Mouse (Mus musculus): ENCODE measurements around the gene Armh1. TPM values are rescaled to one million over a fixed set of nuclear protein-coding genes. Genes with fewer than 3 reads are reported as not detected.
A peak's percentile ranks its signal among the peaks of the same experiment; 100 is the strongest.

Gene Armh1
- under 1 TPM in 1 of 2 experiments, not detected in 1; 0.63 TPM for total RNA-seq (2021)
- long read RNA-seq, experiment 1, partial matches to known transcripts: 0 of 3 reads
- long read RNA-seq, experiment 1, other reads (novel, unspliced or antisense): 3 of 3 reads
- long read RNA-seq, experiment 2, partial matches to known transcripts: 0 of 4 reads
- long read RNA-seq, experiment 2, other reads (novel, unspliced or antisense): 3 of 4 reads

DNA sequence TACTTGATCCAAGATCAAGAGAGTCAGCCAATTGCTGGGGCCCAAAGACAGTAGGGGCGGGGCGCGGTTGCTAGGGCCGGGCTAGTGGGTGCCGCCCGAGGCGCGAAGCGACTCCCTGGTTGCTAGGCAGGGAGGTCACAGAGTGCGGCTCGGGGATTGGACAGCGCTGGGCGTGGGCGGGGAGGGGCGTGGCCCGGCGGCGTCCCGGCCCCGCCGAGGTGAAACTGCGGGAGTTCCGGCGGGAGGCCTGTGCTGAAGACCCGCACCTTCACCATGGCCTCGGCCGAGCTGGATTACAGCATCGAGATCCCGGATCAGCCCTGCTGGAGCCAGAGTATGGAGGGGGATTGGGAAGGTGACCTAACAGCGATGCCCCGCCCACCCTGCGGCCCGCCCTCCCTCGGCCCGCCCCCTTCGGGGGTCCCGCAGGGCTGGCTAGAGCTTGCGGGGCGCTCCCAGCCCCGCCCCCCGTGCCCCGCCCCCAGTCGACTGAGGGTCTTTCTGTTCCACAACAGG lies at the start of gene Armh1, which contains the start of gene Tmem53:
Gene Armh1, minus strand, starts transcription at position 325 of the 516 bp plus-strand sequence.
Gene Tmem53, plus strand, starts transcription at position 151 of the 516 bp plus-strand sequence.
- intact Hi-C loops (cut with DNase I): no loop called here
- Histone ChIP-seq H3K27ac (peak within 1 kb of the TSS; percentile 61), H3K4me3 (peak within 1 kb of the TSS; percentile 89)
- peak; percentile 78 to 85 for DNase-seq (ENCODE audit: extremely low spot score in 1 of 2, low spot score in 2 of 2)
- no peak for TF ChIP-seq CTCF (IDR thresholded peaks at IDR 0.05)

DNA sequence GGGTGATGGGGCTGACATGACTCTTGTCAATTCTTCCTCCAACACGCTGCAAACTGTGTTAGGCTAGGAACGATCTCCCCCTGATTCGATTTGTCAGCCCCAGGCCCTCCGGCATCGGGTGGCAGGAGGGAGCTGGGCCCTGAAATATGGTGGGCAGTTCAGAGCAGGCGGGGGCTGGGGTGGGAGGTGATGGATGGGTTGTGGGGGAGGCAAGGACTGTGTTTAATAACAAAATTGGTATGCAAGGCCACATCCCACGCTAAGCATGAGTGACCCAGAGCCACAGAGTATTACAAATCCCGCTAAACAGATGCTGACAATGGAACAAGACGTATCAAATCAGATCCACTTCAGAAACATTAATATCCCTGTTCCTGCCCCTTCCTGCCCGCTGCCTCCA lies 48.0 kb upstream of the Armh1 start:
- intact Hi-C loops (cut with DNase I): no loop called here
- Histone ChIP-seq H3K4me3 (no peak overlapping the region), H3K27ac (no peak overlapping the region)
- TF ChIP-seq CTCF (IDR thresholded peaks at IDR 0.05): no peak
- no peak for DNase-seq (ENCODE audit: extremely low spot score in 1 of 2, low spot score in 2 of 2)

- intact Hi-C loops (cut with DNase I): no loop called here
- Histone ChIP-seq H3K27ac (no peak overlapping the region), H3K4me3 (no peak overlapping the region)
- no peak for TF ChIP-seq CTCF (IDR thresholded peaks at IDR 0.05)
- DNase-seq (ENCODE audit: extremely low spot score in 1 of 2, low spot score in 2 of 2): no peak
Measured at GRCm38 (mm10) chr4:117297819-117298218, 45.9 kb upstream of the Armh1 start.

- no peak overlapping the region for H3K27ac ChIP-seq
Measured at GRCm38 (mm10) chr4:117296849-117297593, 45.1 kb upstream of the Armh1 start.

GRCm38 (mm10) chr4:117291696-117292095 lies 39.8 kb upstream of the Armh1 start:
- Histone ChIP-seq H3K4me3 (no peak overlapping the region), H3K27ac (no peak overlapping the region)
- no peak for DNase-seq (ENCODE audit: extremely low spot score in 1 of 2, low spot score in 2 of 2)
- intact Hi-C loops (cut with DNase I): no loop called here
- no peak for TF ChIP-seq CTCF (IDR thresholded peaks at IDR 0.05)

More at GRCm38 (mm10) chr4:117296849-117297593, 45.1 kb upstream of the Armh1 start:
- no peak for DNase-seq (ENCODE audit: extremely low spot score in 1 of 2, low spot score in 2 of 2)
- no peak for TF ChIP-seq CTCF (IDR thresholded peaks at IDR 0.05)
- H3K4me3 ChIP-seq: no peak overlapping the region
- intact Hi-C loops (cut with DNase I): no loop called here

GRCm38 (mm10) chr4:117288927-117289801 lies 37.2 kb upstream of the Armh1 start:
- Histone ChIP-seq H3K27ac (peak overlapping the region; percentile 85), H3K4me3 (peak overlapping the region; percentile 68)
- intact Hi-C loops (cut with DNase I): no loop called here
- no peak for TF ChIP-seq CTCF (IDR thresholded peaks at IDR 0.05)
- peak; percentile 75 to 78 for DNase-seq (ENCODE audit: extremely low spot score in 1 of 2, low spot score in 2 of 2)

- peak overlapping the region; percentile 68 for H3K4me3 ChIP-seq
- TF ChIP-seq CTCF (IDR thresholded peaks at IDR 0.05): no peak
- no peak for DNase-seq (ENCODE audit: extremely low spot score in 1 of 2, low spot score in 2 of 2)
- intact Hi-C loops (cut with DNase I): no loop called here
- peak overlapping the region; percentile 85 for H3K27ac ChIP-seq
Measured at GRCm38 (mm10) chr4:117288277-117288926, 36.5 kb upstream of the Armh1 start.

- intact Hi-C loops (cut with DNase I): no loop called here
- no peak overlapping the region for H3K4me3 ChIP-seq
- DNase-seq (ENCODE audit: extremely low spot score in 1 of 2, low spot score in 2 of 2): no peak
- no peak for TF ChIP-seq CTCF (IDR thresholded peaks at IDR 0.05)
- no peak overlapping the region for H3K27ac ChIP-seq
Measured at GRCm38 (mm10) chr4:117284363-117284762, 32.4 kb upstream of the Armh1 start.

DNA sequence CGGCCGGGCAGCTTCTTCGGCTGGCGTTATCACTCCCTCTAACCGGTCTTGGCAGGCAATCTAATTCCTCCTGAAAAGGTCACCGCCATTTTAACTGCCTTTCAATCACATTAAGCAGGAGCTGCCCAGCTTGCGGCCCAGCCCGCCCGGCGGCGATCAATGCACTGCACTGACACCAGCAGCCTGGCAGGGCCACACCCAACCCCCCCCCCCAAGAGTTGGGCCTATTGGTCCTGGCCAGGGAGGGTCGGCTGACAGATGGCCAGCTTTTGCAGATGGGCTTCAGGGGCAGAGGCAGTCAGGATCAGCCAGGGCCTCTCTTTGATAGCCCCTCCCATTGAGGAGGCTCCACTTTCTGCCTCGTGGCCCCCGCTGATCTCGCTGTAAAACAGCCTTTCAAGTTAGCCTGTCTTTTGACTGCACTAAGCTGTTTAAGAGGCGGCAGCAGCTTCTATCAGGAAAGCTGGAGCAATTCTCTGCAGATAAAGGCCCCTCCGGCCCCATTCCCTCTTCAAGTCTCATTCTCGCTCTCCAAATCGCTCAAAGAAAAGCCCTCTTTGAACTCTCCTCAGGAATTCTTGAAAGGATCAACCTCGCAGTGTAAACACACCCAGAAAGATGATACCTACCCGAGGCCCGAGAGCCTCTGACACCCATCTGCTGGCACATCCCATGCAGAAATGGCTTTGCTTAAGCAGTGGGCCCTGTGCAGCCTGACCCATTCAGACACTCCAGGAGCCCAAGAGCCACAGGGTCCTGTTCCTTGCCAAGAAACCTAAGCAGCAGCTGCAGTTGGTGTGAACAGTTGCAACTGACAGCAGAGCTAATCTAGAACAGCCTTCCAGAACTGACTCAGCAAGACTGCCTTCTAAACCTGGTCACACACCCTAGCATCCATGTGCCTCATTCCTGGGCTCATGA lies 31.6 kb upstream of the Armh1 start:
- Histone ChIP-seq H3K4me3 (no peak overlapping the region), H3K27ac (no peak overlapping the region; the same call in 1 of the 2 replicates)
- TF ChIP-seq CTCF (IDR thresholded peaks at IDR 0.05): no peak
- DNase-seq (ENCODE audit: extremely low spot score in 1 of 2, low spot score in 2 of 2): no peak
- intact Hi-C loops (cut with DNase I): no loop called here

GRCm38 (mm10) chr4:117281090-117281845 lies 29.3 kb upstream of the Armh1 start:
- no peak for DNase-seq (ENCODE audit: extremely low spot score in 1 of 2, low spot score in 2 of 2)
- TF ChIP-seq CTCF (IDR thresholded peaks at IDR 0.05): no peak
- Histone ChIP-seq H3K27ac (no peak overlapping the region), H3K4me3 (no peak overlapping the region)
- intact Hi-C loops (cut with DNase I): no loop called here

All from left cerebral cortex, adult 2 months (tissue).